Mouse (Mus musculus): Measurements from ENCODE around the gene Pdx1. TPM values are rescaled to one million over a fixed set of nuclear protein-coding genes. Genes with fewer than 3 reads are reported as not detected.

Pdx1 gene
- total RNA-seq, 1 experiment from 2014 or later, result not detected

GRCm38 (mm10) chr5:147312830-147313685, 43.3 kb downstream of the Pdx1 start:
- no peak for DNase-seq

GRCm38 (mm10) chr5:147314646-147315431, 45.1 kb downstream of the Pdx1 start:
- DNase-seq, result peak; percentile 55

- no peak for DNase-seq
These were observed 45.8 kb downstream of the Pdx1 start for GRCm38 (mm10) chr5:147315432-147316075.

- DNase-seq, result no peak
These were observed 47.6 kb downstream of the Pdx1 start for GRCm38 (mm10) chr5:147317321-147317720.

GRCm38 (mm10) chr5:147317991-147318390, 48.2 kb downstream of the Pdx1 start:
- DNase-seq, result no peak

- DNase-seq, result peak; percentile 50
These were observed 49.9 kb downstream of the Pdx1 start for GRCm38 (mm10) chr5:147319653-147320052.

GRCm38 (mm10) chr5:147322183-147322582, 52.4 kb downstream of the Pdx1 start, which contains the start of gene Urad:
TSS of gene Urad (minus strand) at chr5:147322440.
- no peak for DNase-seq

- peak; percentile 87 for DNase-seq
These were observed 53.6 kb downstream of the Pdx1 start for GRCm38 (mm10) chr5:147323237-147323917.

Small RNAs within 50 kb of the gene (microRNA-seq; reads per million reads assigned to microRNA genes)
- gene Mir7k, result 0 to 0.43 reads per million in 2 experiments

Other genes starting within 250 kb of the Pdx1 start
- gene Lnx2, start 193.4 kb upstream of the Pdx1 start, total RNA-seq (2021), result 18.5 and 18.8 TPM in 2 replicates
- 137 and 144 TPM in 2 replicates for gene Polr1d, start 192.9 kb upstream of the Pdx1 start, total RNA-seq (2021)
- not detected in 2 replicates for gene Gsx1, start 81.3 kb upstream of the Pdx1 start, total RNA-seq (2021)
- gene Cdx2, start 37.3 kb downstream of the Pdx1 start, total RNA-seq (2021), result not detected in 2 replicates
- gene Urad, start 52.5 kb downstream of the Pdx1 start, total RNA-seq (2021), result 1.2 and 12.9 TPM in 2 replicates
- 0.07 and 0.94 TPM in 2 replicates for gene Flt3, start 130.5 kb downstream of the Pdx1 start, total RNA-seq (2021)
- gene Pan3, start 160.2 kb downstream of the Pdx1 start, total RNA-seq (2021), result 102 and 110 TPM in 2 replicates

All from adrenal gland, postnatal 14 days (tissue).